Mouse (Mus musculus): ENCODE data around the gene Dusp27. TPM values are rescaled to one million over a fixed set of nuclear protein-coding genes. Genes with fewer than 3 reads are reported as not detected.

Dusp27 gene
- under 1 TPM; 0.08 to 0.15 TPM for total RNA-seq (2021)
- long read RNA-seq, partial matches to known transcripts = 0 of 1 reads
- long read RNA-seq, other reads (novel, unspliced or antisense) = 1 of 1 reads

DNA sequence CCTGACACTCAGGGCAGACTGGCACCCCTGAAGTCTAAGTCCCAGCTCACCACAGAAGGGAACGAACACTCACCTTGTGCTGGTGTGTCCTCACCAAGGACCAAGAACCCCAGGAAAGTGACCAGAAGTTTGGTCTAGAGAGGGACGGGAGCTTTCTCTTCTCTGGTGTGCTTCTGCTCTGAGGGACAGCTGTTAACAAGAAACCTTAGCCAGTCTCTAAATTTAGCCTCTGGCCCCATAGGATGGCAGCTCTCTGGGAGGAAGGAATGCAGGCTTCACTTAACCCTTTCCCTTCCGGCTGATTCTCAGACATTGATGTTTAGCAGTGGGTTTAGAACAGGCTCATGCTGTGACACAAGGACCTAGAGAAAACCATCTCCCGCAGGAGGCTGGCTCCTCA is at the start of gene Dusp27:
Gene Dusp27 (minus strand): TSS at position 204 of the 400 bp plus-strand sequence.
- DNase-seq (ENCODE audit: low spot score in 2 of 2) = no peak

DNA sequence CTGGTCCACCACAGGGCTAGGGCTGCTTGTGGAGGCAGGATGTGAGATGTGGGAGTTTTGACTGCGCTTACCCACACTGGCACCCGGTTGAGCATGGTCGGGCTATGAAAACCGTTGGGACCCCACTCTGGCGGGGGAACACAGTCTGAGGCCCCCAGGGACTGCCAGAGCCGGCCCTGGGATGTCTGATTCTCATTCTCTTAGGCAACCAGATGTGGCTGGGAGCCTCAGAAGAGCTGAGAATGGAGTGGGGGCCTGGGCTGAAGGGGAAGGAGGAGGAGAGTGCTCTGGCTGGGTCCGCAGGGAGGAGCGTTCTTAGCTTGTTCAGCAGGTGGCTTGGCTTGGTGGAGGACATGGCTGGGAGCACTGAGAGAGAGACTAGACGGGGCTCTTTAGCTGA is 45.9 kb upstream of the Dusp27 start:
- no peak for DNase-seq (ENCODE audit: low spot score in 2 of 2)

DNA sequence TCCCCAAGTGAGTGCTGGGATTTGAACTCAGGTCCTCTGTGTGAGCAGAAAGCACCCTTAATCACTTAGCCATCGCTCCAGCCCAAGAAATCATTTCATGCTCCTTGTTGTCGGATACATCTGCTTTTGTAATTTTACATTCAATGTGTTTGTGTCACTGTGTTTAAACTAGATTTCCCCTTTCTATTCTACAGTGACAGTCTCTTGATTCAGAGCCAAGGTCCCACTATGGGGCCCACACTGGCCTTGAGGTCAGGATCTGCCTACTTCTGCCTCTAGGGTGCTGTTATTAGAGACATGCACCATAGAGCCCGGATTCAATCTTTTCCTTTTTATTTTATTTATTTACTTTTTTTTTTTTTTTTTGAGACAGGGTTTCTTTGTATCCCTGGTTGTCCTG is 45.3 kb upstream of the Dusp27 start:
- DNase-seq (ENCODE audit: low spot score in 2 of 2) = no peak

DNA sequence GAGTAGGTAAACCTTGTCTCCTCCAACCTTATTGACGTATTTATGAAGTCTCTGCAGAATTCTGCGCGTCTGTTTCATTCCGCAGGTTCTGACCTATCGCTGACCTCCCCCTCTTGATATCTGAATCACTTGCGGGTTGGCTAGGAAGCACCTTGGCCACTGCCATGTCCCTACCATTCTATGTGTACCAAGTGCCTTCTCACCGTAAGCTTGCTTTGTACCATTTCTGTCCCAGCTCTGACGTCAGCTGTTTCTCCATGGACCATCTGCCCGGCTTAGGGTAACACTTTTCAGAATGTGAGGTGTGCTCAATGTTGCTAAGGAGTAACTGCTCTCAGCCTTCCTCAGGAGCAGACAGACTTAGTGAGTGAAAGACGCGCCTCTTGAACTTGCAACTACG is 43.1 kb upstream of the Dusp27 start:
- no peak for DNase-seq (ENCODE audit: low spot score in 2 of 2)

DNA sequence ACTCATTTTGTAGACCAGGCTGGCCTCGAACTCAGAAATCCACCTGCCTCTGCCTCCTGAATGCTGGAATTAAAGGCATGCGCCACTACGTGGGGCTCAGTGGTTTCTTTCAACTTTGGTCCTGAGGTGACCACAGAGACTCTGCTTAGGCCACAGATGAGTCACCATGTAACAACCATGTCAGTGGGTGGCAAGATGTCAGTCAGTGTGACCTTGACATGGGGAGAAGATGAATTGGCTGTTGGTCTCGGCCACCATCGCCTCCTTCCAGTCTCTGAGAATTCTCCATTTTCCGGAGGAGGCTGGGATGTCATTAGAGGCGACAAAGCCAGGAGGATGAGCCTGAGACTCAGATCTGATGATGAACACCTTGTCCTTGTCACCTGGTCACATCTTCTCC is 42.0 kb upstream of the Dusp27 start:
- no peak for DNase-seq (ENCODE audit: low spot score in 2 of 2)

DNA sequence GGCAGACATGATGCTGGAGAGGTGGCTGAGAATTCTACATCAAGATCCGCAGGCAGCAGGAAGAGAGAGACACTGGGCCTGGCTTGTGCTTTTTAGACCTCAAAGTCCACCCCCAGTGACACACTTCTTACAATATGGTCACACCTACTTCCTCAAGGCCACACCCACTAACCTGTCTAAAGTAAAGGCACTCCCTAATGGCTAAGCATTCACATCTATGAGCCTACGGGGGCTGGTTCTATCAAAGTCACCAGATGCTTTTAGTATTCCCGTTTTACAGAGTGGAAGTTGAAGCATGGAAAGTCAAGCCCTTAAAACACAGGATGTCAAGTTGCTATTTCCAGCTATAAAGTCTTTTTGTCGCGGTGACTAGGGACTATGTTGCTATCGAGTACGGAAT is 40.3 kb upstream of the Dusp27 start:
- DNase-seq (ENCODE audit: low spot score in 2 of 2) = no peak

GRCm38 (mm10) chr1:166167405-166167804 is 39.7 kb upstream of the Dusp27 start:
- DNase-seq (ENCODE audit: low spot score in 2 of 2) = no peak

- DNase-seq (ENCODE audit: low spot score in 2 of 2) = no peak
These were observed 37.4 kb upstream of the Dusp27 start for GRCm38 (mm10) chr1:166165159-166165558.

GRCm38 (mm10) chr1:166164580-166164979 is 36.9 kb upstream of the Dusp27 start:
- DNase-seq (ENCODE audit: low spot score in 2 of 2) = no peak

DNA sequence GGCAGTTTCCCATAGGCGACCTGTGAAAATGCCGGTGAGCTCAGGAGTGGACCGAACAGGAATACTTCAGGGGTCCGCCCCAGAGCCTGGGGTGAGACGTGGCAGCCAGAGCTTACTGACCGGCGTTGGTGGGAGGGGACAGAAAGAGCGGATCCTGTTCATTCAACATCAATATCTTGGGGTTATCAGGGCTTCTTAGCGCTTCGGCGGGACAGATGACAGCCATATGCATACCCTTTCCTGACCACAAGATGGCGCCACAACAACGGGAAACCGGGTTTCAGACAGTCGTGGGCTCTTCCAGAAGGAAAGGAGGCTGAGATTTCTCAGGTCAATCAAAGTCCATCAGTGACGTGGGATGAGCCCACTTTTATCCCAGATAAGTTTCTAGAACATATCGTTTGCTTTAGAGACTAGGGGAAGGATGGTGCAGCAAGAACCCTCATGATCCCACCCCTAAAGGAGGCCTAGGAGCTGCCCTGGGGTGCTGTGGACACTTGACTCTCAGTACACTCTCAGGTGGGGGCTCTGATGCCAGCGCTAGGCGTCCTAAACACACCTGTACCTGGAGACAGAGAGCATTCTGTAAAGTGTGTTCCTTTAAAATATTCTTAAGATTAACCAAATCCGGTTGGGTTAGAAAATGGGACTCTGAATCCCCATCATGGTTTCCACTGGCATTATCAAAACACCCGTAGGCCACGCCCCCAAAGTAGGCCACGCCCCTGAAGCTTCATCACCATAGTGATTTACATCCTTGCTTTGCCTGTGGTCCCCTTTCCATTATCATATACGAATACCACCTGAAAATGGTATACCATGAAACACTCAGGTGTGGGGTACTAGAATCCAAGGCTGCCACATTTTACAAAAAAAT is 33.1 kb upstream of the Dusp27 start:
- DNase-seq (ENCODE audit: low spot score in 2 of 2) = peak; percentile 37 to 82

- DNase-seq (ENCODE audit: low spot score in 2 of 2) = no peak
These were observed 32.4 kb upstream of the Dusp27 start for GRCm38 (mm10) chr1:166160111-166160510.

DNA sequence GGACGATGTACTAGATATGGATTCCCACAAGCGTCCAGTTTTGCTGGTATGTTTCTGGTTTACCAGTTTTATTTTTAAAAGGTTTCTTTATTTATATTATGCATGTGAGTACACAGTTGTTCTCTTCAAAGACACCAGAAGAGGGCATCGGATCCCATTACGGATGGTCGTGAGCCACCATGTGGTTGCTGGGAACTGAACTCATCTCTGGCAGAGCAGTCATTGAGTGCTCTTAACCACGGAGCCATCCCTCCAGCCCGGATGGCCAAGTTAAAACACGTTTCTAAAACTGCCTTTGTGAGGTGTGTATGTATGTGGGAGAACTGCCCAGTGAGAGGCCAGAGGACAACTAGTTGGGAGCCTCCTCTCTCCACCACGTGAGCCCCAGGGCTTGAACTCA is 30.9 kb upstream of the Dusp27 start:
- no peak for DNase-seq (ENCODE audit: low spot score in 2 of 2)

DNA sequence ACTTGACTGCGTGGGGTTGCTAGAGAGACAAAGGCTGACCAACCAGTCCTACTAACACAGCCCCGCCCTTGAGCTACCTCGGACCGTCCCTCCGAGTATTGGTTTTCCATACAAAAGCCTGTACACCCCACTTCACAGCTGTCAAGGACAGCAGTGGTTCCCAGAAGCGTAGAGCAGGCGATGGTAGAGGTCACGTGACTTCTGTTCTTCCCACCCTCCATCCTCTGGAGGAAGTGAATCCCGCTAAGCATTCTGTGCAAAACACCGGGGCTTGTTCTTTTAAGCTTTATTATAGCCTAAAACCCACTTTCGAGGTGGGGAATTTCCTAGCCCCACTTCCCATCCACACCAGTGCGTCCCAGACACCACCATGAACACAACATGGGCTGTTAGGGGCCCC is 30.0 kb upstream of the Dusp27 start:
- no peak for DNase-seq (ENCODE audit: low spot score in 2 of 2)

DNA sequence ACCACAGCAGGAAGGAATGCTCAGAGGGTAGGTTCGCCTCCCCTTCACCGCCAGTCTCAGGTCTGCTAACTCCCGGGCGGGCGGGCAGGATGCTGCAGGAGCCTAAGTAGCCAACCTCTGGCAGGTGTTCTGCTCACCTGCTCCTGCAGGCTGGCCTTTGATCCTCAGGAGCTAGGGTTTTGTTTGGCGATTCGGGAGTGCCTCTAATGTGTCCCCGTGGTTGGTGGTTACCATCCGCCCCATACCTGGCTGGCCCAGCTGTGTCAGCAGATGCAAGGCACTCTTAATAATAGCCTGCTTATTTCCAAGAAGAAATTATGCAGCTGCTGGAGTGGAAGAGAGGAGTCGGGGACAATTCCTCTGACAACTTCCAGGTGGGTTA is 27.4 kb upstream of the Dusp27 start:
- DNase-seq (ENCODE audit: low spot score in 2 of 2) = no peak

- peak; percentile 45 to 84 for DNase-seq (ENCODE audit: low spot score in 2 of 2)
These were observed 26.7 kb upstream of the Dusp27 start for GRCm38 (mm10) chr1:166154162-166155112.

DNA sequence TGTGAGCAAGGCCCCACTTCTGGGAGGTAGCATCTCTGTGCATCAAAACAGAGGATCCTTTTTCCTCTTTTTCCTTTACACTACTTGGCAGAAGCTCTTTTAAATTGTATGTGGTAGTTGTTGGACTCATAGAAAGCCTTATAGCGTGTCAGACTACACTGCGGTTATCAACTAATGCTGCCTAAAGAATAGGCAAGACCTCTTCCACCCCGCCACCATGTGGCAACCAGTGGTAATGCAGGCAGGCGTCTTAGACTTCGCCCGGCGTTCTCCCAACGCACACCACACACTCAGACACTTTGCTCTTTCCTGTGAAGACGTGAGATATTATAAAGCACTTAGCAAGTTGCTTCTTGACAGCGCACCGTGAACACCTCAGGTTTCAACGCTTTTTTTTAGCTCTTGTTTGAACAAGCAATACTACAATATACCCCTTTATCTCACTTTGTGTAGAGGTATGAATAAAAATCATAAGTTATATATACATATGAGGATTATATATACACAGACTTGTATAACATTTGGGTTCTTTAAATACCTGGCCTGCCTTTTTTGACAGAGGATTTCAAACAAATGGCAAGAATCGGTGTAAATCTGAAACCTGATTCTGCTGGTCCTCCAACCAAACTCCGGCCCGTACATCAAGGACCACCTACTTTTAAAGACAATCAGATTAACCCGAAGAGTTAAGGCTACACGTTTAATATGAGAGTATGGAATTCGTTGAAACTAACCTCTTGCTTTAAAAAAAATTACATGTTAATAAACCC is 25.8 kb upstream of the Dusp27 start:
- DNase-seq (ENCODE audit: low spot score in 2 of 2) = peak; percentile 77 to 93

GRCm38 (mm10) chr1:166152034-166152433 is 24.3 kb upstream of the Dusp27 start:
- DNase-seq (ENCODE audit: low spot score in 2 of 2) = no peak

GRCm38 (mm10) chr1:166151341-166151740 is 23.6 kb upstream of the Dusp27 start:
- no peak for DNase-seq (ENCODE audit: low spot score in 2 of 2)

DNA sequence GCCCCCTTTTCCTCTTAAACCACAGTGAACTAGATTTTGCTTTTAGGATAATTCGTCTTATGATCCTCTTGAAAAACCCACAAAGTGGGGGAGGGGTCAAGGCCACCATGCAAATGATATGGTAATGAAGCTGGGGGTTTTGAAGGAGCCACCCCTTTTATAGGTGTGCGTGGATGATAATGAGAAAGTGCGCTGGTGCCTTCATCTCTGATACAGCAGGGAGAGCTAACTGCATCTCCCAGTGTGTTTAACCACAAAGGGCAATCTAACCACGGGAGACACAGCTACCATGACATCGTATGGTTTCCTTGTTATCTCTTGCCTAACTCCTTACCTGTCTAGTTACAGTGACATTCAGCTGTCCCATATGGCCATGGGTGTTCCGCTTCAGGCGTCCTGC is 22.3 kb upstream of the Dusp27 start:
- no peak for DNase-seq (ENCODE audit: low spot score in 2 of 2)

GRCm38 (mm10) chr1:166149441-166149840 is 21.7 kb upstream of the Dusp27 start:
- no peak for DNase-seq (ENCODE audit: low spot score in 2 of 2)

DNA sequence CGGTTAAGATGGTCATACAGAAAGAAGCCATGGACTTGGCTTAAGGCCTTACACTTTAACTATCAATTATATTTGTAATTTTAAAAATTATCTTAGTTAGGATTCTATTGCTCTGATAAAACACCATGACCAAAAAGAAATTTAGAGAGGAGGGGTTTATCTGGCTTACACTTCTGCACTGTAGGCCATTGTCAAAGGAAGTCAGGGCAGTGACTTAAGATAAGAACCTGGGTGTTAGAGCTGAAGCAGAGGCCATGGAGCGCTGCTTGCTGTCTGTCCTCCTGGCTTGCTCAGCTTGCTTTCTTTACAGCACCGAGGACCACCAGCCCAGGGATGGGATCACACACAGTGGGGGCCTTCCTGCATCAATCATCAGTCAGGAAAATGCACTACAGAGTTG is 19.9 kb upstream of the Dusp27 start:
- no peak for DNase-seq (ENCODE audit: low spot score in 2 of 2)

Data from layer of hippocampus, adult 18-20 months (tissue).